Mouse (Mus musculus): ENCODE measurements at regions not wholly inside any gene's neighbourhood (a gene's known extent, or its start where the extent isn't known, plus 50 kb on each side); places are given as distances from the start of the nearest gene placed in this dataset. TPM values are rescaled to one million over a fixed set of nuclear protein-coding genes. Genes with fewer than 3 reads are reported as not detected.
A peak's percentile ranks its signal among the peaks of the same experiment; 100 is the strongest.

DNA sequence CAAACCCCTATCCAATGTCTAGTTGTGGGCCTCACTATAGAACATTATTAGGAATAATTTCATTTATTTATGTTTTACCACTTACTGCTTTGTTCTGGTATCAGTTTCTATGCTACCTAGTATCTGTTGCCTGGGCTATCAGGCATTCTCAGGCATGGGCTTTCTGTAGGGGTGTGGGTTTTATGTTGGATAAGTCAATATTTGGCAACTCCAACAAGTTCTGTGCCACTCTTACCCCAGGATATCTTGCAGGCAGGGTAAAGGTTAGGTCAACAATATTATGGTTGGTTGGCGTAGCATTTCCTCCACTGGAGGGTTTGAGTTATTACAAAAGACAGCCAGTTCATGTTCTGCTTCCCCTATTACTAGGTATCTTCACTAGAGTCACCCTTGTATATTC, 65.8 kb downstream of the Smim10l1 start:
- DNase-seq, result no peak

DNA sequence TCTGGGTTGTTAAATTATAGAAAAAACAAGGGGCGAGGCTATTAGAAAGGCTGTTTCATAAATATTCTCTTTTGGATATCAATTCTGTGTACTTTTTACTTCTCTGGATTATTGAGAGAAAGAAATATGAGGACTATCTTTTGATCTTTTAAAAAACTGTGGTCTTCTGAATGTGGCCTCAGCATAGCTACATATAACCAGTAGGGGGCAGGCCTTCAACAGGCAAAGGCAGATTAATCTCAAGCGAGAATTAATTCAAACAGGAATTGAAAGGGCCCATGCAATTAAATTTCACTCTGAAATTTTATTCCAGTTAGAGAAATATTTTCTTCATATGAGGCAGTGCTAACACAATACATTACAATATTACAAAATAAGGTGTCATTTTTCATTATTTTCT, 66.6 kb downstream of the Smim10l1 start:
- no peak for DNase-seq

GRCm38 (mm10) chr6:133206173-133206572, 85.8 kb upstream of the 5530400C23Rik start:
- peak; percentile 45 to 49 for DNase-seq

Small RNAs in the stretch of these regions (microRNA-seq; reads per million reads assigned to microRNA genes)
- not detected for gene Gm23403
- not detected for gene Gm25019

All from adrenal gland, postnatal 36 days (tissue).